Mouse (Mus musculus) midbrain, embryonic 14.5 days (tissue): Measurements from ENCODE around the gene Rgl3. TPM values are rescaled to one million over a fixed set of nuclear protein-coding genes. Genes with fewer than 3 reads are reported as not detected.

ENCODE experiments used
- ATAC-seq: fragments of 200-750 bp; cut with Nextera tagmentation; 2 replicates; pipeline ENCODE4 v1.8.0; 2017; ENCODE audit warnings: moderate number of reproducible peaks, moderate library complexity; ENCODE audit not compliant: low FRiP score, low TSS enrichment
- DNase-seq: peaks from one replicate; pipeline ENCODE4 v3.0.0-alpha.2; 2015
- H3K27ac ChIP-seq: fragments of 300-500 bp; sonication (generic); replicated peaks from 2 replicates; pipeline ENCODE4 v1.5.1; 2014; ENCODE audit warnings: mild to moderate bottlenecking, low read depth, low read length, moderate library complexity
- H3K27me3 ChIP-seq: fragments of 300-500 bp; sonication (generic); 2 replicates; pipeline ENCODE4 v1.6.1; 2014; ENCODE audit warnings: low read length, control low read depth, mixed read lengths; ENCODE audit not compliant: control insufficient read depth, insufficient read depth
- H3K36me3 ChIP-seq: fragments of 300-500 bp; sonication (generic); 2 replicates; pipeline ENCODE4 v1.6.1; 2014; ENCODE audit warnings: low read length, control low read depth; ENCODE audit not compliant: control insufficient read depth, insufficient read depth
- H3K4me1 ChIP-seq: fragments of 300-500 bp; sonication (generic); 2 replicates; pipeline ENCODE4 v1.6.1; 2014; ENCODE audit warnings: mild to moderate bottlenecking, antibody characterized with exemption, low read length, control low read depth; ENCODE audit not compliant: control insufficient read depth, insufficient read depth
- H3K4me2 ChIP-seq: fragments of 300-500 bp; sonication (generic); 2 replicates; pipeline ENCODE4 v1.6.1; 2014; ENCODE audit warnings: mild to moderate bottlenecking, low read length, moderate library complexity
- H3K4me3 ChIP-seq: fragments of 300-500 bp; sonication (generic); replicated peaks from 2 replicates; pipeline ENCODE4 v1.5.1; 2014; ENCODE audit warnings: low read depth, low read length
- H3K9ac ChIP-seq: fragments of 300-500 bp; sonication (generic); replicated peaks from 2 replicates; pipeline ENCODE4 v1.6.1; 2014; ENCODE audit warnings: mild to moderate bottlenecking, low read length, moderate library complexity
- H3K9me3 ChIP-seq: fragments of 300-500 bp; sonication (generic); 2 replicates; pipeline ENCODE4 v1.6.1; 2016; ENCODE audit warnings: low read length, control low read depth, mixed read lengths; ENCODE audit not compliant: control insufficient read depth
- WGBS: fragments of 180-500 bp; shearing (Covaris S2); extraction: QIAGEN DNeasy Blood & Tissue Kit; methylation state at CpG from one replicate; pipeline ENCODE4 v1.1.7; 2014; 5-methylcytosine and 5-hydroxymethylcytosine counted together
- polyA plus RNA-seq: library from polyadenylated mRNA; unstranded; fragments of >200 nt; fragmentation: Nextera tagmentation; extraction: Ambion mirVana; gene quantifications from 2 replicates; pipeline ENCODE4 v1.2.1, GENCODE M21; 2014

Gene Rgl3
- polyA plus RNA-seq, 1 experiment from 2014 or later = 0.68 TPM

DNA sequence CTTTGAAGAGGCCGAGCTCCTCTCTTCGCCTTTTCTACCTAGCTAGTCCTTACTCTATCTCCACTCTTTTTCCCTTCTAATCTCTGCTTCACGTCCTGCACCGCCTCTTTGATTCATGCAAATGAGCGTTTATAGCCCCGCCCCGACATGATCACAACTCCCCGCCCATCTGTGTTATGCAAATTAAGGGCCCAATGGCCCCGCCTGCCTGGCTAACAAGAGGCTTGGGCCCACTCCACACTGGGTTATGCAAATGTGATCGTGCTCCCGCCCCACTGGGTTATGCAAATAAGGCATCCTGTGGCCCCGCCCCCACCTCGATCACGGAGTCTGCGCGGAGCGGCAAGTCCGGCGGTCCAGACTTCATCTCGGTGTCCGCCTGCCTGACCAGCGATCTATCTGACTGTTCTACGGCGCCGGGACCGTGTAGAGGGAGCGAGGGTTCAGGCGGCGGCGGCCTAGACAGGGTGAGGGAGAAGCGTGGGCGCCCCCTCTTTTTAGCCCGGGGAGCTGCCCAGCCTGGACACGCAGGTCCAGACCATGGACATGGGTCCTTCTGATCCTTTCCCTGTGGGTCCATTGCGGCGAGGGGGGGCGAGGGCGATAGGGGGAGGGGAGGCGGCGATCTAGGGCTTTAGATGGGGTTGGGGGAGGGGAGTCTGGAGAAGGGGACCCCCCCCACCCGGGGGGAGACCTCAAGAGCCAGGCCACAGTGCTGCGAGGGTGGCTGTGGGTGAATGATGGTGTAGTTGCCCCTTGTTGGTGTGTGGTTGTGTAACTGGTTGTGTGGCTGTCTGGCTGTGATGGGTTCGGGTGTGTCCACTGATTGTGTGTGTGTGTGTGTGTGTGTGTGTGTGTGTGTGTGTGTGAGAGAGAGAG, 52.3 kb downstream of the Rgl3 start, which contains the start of gene Plppr2:
Gene Plppr2 (plus strand): TSS at position 342 of the 879 bp plus-strand sequence.
- DNase-seq (peak; percentile 98), ATAC-seq (peak; percentile 95)
- Histone ChIP-seq H3K4me2 (peak within 1 kb of the TSS; percentile 61), H3K36me3 (peaks cover 21% of the 10 kb centered on the region), H3K4me1 (peaks cover 10% of the 10 kb centered on the region), H3K27me3 (no peaks in the 10 kb centered on the region), H3K27ac (peak within 1 kb of the TSS; percentile 81), H3K9ac (peak within 1 kb of the TSS; percentile 86), H3K9me3 (no peaks in the 10 kb centered on the region), H3K4me3 (peak within 1 kb of the TSS; percentile 72)
- under 1% methylated on average over 41 of the region's 43 CpGs for WGBS

DNA sequence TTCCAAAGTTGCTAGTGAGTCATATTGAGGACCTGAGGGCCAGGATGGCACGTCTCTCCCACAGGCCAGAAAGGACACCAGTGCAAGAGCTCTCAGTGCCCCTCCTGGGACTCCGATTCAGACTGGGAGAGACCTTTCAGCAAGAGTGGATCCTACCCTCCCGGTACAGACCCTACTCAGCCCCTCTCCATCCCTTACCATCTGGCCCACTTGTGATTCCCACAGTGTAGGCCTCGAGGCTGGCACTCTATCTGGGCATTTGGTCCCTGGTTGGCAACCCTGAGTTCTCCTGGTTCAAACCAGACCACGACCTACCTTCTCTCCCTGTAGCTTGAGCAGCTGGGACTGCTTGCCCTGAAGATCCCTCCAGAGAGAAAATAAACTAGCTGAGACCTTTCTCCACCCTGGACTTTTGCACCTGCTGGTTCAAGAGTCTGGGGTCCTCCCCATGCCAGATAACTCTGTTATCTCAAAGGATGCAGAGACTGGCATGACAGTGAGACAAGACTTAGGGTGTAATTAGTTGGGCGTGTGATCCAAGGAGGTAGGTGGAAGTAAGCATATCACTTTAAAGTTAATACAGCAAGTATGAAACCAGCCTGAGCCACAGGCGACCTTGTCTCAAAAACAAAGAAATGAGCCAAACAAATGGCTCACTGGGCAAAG, 53.6 kb downstream of the Rgl3 start:
- no peak for ATAC-seq
- no peak for DNase-seq
- H3K27me3 ChIP-seq = no peaks in the 10 kb centered on the region
- H3K9me3 ChIP-seq = no peaks in the 10 kb centered on the region
- peaks cover 7% of the 10 kb centered on the region for H3K36me3 ChIP-seq
- no peak overlapping the region for H3K4me3 ChIP-seq
- H3K4me1 ChIP-seq = peaks cover 10% of the 10 kb centered on the region
- no peak overlapping the region for H3K27ac ChIP-seq
- WGBS = 86% methylated on average over 7 of the region's 7 CpGs
- peak overlapping the region; percentile 61; the same call in 1 of the 2 replicates for H3K4me2 ChIP-seq
- no peak overlapping the region for H3K9ac ChIP-seq

DNA sequence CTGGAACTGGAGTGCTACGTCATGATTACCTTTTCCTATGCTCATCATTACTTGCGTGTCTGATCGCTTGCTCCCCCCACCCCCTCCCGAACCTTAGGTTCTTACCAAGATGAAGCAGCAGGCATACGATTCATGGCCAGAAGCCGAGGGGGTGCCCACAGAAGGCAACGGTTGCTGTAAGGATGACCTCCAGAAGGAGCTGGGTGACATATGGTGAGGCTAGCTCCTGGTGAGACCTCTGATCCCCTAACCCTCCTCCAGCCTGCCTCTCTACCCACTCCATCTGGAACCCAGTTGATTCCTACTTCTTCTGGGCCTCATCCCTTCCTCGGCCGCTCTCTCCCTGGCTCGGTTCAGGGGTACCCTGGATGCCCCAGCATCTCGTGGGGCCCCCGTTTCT, 55.2 kb downstream of the Rgl3 start:
- Histone ChIP-seq H3K27me3 (no peaks in the 10 kb centered on the region), H3K9me3 (no peaks in the 10 kb centered on the region), H3K4me3 (no peak overlapping the region), H3K27ac (no peak overlapping the region), H3K4me2 (no peak overlapping the region), H3K36me3 (peaks cover 1% of the 10 kb centered on the region; the same call in 1 of the 2 replicates), H3K9ac (no peak overlapping the region), H3K4me1 (peaks cover 10% of the 10 kb centered on the region)
- DNase-seq = no peak
- 90% methylated on average over 12 of the region's 12 CpGs for WGBS
- no peak for ATAC-seq

DNA sequence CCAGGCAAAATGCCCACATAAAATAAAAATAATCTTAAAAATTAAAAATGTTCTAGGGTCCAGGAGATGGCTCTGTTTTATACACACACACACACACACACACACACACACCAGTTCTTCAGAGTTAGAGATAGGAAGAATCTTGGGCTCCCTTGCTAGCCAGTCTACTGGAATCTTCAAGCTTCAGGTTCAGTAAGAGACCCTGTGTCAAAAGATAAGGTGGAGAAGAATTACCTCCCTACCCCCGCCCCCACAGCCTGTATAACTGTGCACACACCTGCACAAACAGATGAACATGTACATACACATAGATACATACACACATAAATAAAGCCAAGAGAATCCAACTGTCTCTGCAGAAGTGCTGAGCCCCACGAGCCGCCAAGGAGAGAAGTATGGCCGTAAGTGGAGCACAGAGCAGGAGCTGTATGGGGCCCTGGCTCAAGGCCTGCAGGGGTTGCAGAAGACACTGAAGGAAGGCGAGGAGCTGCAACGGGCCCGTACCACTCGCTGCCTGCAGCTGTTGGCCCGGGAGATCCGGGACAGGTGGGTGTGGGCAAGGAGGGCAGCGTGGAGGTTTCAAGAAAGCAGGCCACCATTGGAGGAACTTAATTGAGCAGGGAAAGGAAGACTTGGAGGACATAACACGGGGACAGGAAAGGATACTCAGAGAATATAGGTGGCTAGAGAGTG, 56.7 kb downstream of the Rgl3 start:
- ATAC-seq (no peak), DNase-seq (no peak)
- Histone ChIP-seq H3K4me2 (no peak overlapping the region), H3K9me3 (no peaks in the 10 kb centered on the region), H3K27ac (no peak overlapping the region), H3K9ac (no peak overlapping the region), H3K4me1 (0 out of 2 replicates have a peak, but pooled peaks cover under 1% of the 10 kb centered on the region), H3K36me3 (no peaks in the 10 kb centered on the region), H3K27me3 (no peaks in the 10 kb centered on the region), H3K4me3 (no peak overlapping the region)
- 61% methylated on average over 12 of the region's 12 CpGs for WGBS

DNA sequence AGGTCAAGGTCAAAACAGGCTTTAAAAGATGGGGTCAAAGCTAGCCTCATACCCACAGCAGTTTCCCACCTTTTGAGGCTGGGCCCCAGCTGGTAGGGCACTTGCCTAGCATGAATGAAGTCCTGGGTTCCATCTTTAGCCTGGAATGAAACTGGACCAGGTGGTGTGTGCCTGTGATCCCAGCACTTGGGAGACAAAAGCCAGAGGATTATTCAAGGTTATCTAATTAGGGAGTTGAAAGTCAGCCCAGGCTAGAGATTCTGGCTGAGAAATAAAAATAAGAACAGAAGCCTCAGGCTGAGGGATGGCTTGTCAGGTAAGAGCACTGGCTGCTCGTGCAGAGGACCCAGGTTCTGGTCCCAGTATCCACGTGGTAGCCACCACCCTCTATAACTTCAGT, 57.2 kb downstream of the Rgl3 start:
- Histone ChIP-seq H3K9ac (no peak overlapping the region), H3K27me3 (no peaks in the 10 kb centered on the region), H3K9me3 (no peaks in the 10 kb centered on the region), H3K4me3 (no peak overlapping the region), H3K27ac (no peak overlapping the region), H3K4me1 (no peaks in the 10 kb centered on the region), H3K4me2 (no peak overlapping the region), H3K36me3 (no peaks in the 10 kb centered on the region)
- ATAC-seq (no peak), DNase-seq (no peak)
- WGBS = 57% methylated on average over 2 of the region's 2 CpGs

DNA sequence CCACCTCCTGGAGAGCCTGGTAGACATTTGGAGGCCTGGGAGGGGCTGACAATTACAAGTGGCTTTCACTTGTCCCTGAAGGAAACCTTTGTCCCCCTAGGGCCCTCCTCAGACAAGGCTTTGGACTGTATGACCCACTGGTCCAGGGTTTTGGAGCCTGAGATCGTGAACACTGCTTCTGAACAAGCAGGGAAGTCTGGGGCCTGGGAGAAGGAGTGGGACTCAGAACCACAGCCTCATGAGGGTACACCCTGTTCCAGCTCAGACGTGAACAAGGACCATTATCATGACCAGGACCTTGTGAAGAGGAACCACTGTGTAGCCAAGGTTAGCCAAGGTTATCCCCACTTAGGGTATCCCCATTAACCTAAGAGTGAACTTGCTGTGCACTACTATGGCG, 60.0 kb downstream of the Rgl3 start:
- no peak overlapping the region for H3K4me2 ChIP-seq
- H3K9ac ChIP-seq = no peak overlapping the region
- H3K4me1 ChIP-seq = peaks cover 11% of the 10 kb centered on the region
- H3K36me3 ChIP-seq = no peaks in the 10 kb centered on the region
- no peaks in the 10 kb centered on the region for H3K9me3 ChIP-seq
- no peak for ATAC-seq
- no peak overlapping the region for H3K27ac ChIP-seq
- H3K27me3 ChIP-seq = no peaks in the 10 kb centered on the region
- H3K4me3 ChIP-seq = no peak overlapping the region
- whole genome bisulfite sequencing = 86% methylated on average over 3 of the region's 3 CpGs
- DNase-seq = no peak

DNA sequence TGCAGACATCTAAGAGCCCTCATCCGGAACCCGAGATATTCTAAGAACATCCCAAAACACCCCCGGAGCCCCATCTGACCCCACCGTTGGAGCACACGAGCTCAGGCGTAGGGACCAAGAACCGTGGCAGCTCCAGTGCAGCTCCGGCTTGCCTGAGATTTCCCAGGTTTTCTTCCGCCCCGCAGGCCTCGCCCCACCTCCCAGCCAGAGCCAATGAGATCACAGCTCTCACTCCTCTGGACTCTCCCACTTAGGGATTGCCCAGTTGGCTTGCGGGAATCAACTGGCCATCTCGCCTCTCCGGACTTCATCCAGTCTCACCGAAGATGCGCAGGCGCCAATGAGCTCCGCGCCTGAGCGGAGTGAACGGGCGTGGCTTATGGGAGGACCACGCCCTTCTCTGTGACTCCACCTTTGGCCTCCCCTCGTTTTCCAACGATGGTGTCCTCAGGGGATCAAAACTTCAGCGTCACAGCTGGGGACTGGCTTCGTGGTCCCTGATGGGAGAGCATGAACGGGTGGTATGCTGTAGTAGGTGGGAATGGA, 62.0 kb downstream of the Rgl3 start, which contains the start of the genes Ccdc159 and Tmem205:
Gene Ccdc159 (plus strand): TSS at position 264 of the 546 bp plus-strand sequence.
Gene Tmem205 (minus strand): TSS at position 349 of the 546 bp plus-strand sequence.
- peak within 1 kb of the TSS; percentile 48 for H3K4me3 ChIP-seq
- H3K27ac ChIP-seq = peak within 1 kb of the TSS; percentile 66; the same call in 1 of the 2 replicates
- peaks cover 11% of the 10 kb centered on the region for H3K4me1 ChIP-seq
- whole genome bisulfite sequencing = under 1% methylated on average over 28 of the region's 28 CpGs
- peak; percentile 97 for ATAC-seq
- peak within 1 kb of the TSS; percentile 59 for H3K9ac ChIP-seq
- H3K9me3 ChIP-seq = no peaks in the 10 kb centered on the region
- DNase-seq = peak; percentile 95
- H3K36me3 ChIP-seq = 0 out of 2 replicates have a peak, but pooled peaks cover 5% of the 10 kb centered on the region
- no peaks in the 10 kb centered on the region for H3K27me3 ChIP-seq
- peak within 1 kb of the TSS; percentile 65 for H3K4me2 ChIP-seq

DNA sequence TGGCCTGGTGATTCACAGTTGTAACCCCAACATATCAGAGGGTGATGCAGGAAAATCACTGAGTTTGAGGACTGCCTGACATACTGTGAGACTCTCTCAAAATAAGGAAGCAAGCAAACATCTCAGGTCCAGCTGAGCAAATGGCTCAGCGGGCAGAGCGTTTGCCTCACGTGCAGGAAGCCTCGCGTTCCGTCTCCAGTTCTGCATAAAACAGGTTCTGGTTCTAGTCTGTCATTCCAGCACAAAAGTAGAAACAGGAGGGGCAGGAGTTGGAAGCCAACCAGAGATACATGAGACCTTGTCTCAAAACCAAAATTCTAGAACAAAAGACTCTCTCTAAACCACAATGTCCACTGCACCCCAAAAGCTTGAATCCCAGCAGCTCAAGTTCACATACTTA, 62.5 kb downstream of the Rgl3 start:
- Histone ChIP-seq H3K27me3 (no peaks in the 10 kb centered on the region), H3K4me2 (peak overlapping the region; percentile 65), H3K27ac (peak overlapping the region; percentile 66; the same call in 1 of the 2 replicates), H3K9ac (peak overlapping the region; percentile 59), H3K4me3 (peak overlapping the region; percentile 48), H3K9me3 (no peaks in the 10 kb centered on the region), H3K36me3 (0 out of 2 replicates have a peak, but pooled peaks cover 5% of the 10 kb centered on the region), H3K4me1 (peaks cover 11% of the 10 kb centered on the region)
- ATAC-seq (no peak), DNase-seq (peak; percentile 50)
- WGBS = 3% methylated on average over 6 of the region's 6 CpGs
